Mouse (Mus musculus): ENCODE results near the gene Slc25a10. TPM values are rescaled to one million over a fixed set of nuclear protein-coding genes. Genes with fewer than 3 reads are reported as not detected.

The Slc25a10 gene
- total and polyA plus RNA-seq, 2 experiments from 2014 or later = 20.5 to 22.8 TPM

- no peaks in the 10 kb centered on the region for H3K27me3 ChIP-seq (ENCODE audit: insufficient read depth, low read length)
- no peak overlapping the region for H3K27ac ChIP-seq (ENCODE audit: low read depth, low read length)
- DNase-seq (no peak), ATAC-seq (no peak)
- peaks cover 33% of the 10 kb centered on the region for H3K36me3 ChIP-seq (ENCODE audit: insufficient read depth)
- no peaks in the 10 kb centered on the region for H3K9me3 ChIP-seq (ENCODE audit: low read length)
- no peak overlapping the region for H3K4me2 ChIP-seq (ENCODE audit: low read depth)
- TF ChIP-seq CTCF (IDR thresholded peaks at IDR 0.05; ENCODE audit: low read depth) = no peak
- no peaks in the 10 kb centered on the region for H3K4me1 ChIP-seq (ENCODE audit: insufficient read depth)
- H3K9ac ChIP-seq = no peak overlapping the region
- 24% methylated on average over 3 of the region's 3 CpGs for WGBS
- H3K4me3 ChIP-seq (ENCODE audit: low read depth, low read length) = no peak overlapping the region
Observed at GRCm38 (mm10) chr11:120500357-120500756, 8.7 kb downstream of the Slc25a10 start.

- Histone ChIP-seq H3K4me3 (ENCODE audit: low read depth, low read length) (no peak overlapping the region), H3K9ac (no peak overlapping the region), H3K4me1 (ENCODE audit: insufficient read depth) (no peaks in the 10 kb centered on the region), H3K27me3 (ENCODE audit: insufficient read depth, low read length) (no peaks in the 10 kb centered on the region), H3K4me2 (ENCODE audit: low read depth) (no peak overlapping the region), H3K9me3 (ENCODE audit: low read length) (no peaks in the 10 kb centered on the region), H3K36me3 (ENCODE audit: insufficient read depth) (peaks cover 26% of the 10 kb centered on the region; the same call in 1 of the 2 replicates), H3K27ac (ENCODE audit: low read depth, low read length) (no peak overlapping the region)
- DNase-seq (no peak), ATAC-seq (no peak)
- TF ChIP-seq CTCF (IDR thresholded peaks at IDR 0.05; ENCODE audit: low read depth) = no peak
- 68% methylated on average over 6 of the region's 6 CpGs for WGBS
Observed at GRCm38 (mm10) chr11:120501018-120501417, 9.4 kb downstream of the Slc25a10 start.

GRCm38 (mm10) chr11:120501701-120502100 is 10.1 kb downstream of the Slc25a10 start:
- Histone ChIP-seq H3K4me1 (ENCODE audit: insufficient read depth) (no peaks in the 10 kb centered on the region), H3K27me3 (ENCODE audit: insufficient read depth, low read length) (no peaks in the 10 kb centered on the region), H3K27ac (ENCODE audit: low read depth, low read length) (no peak overlapping the region), H3K9me3 (ENCODE audit: low read length) (no peaks in the 10 kb centered on the region), H3K4me3 (ENCODE audit: low read depth, low read length) (no peak overlapping the region), H3K4me2 (ENCODE audit: low read depth) (no peak overlapping the region), H3K36me3 (ENCODE audit: insufficient read depth) (peaks cover 20% of the 10 kb centered on the region; the same call in 1 of the 2 replicates), H3K9ac (no peak overlapping the region)
- DNase-seq = no peak
- TF ChIP-seq CTCF (IDR thresholded peaks at IDR 0.05; ENCODE audit: low read depth) = no peak
- 88% methylated on average over 4 of the region's 4 CpGs for WGBS
- ATAC-seq = no peak

GRCm38 (mm10) chr11:120505661-120506060 is 14.0 kb downstream of the Slc25a10 start:
- Histone ChIP-seq H3K27ac (ENCODE audit: low read depth, low read length) (no peak overlapping the region), H3K36me3 (ENCODE audit: insufficient read depth) (no peaks in the 10 kb centered on the region), H3K9me3 (ENCODE audit: low read length) (no peaks in the 10 kb centered on the region), H3K9ac (no peak overlapping the region), H3K27me3 (ENCODE audit: insufficient read depth, low read length) (no peaks in the 10 kb centered on the region), H3K4me2 (ENCODE audit: low read depth) (no peak overlapping the region), H3K4me1 (ENCODE audit: insufficient read depth) (no peaks in the 10 kb centered on the region), H3K4me3 (ENCODE audit: low read depth, low read length) (no peak overlapping the region)
- ATAC-seq (no peak), DNase-seq (no peak)
- no peak for TF ChIP-seq CTCF (IDR thresholded peaks at IDR 0.05; ENCODE audit: low read depth)
- 91% methylated on average over 3 of the region's 3 CpGs for WGBS

- Histone ChIP-seq H3K9me3 (ENCODE audit: low read length) (no peaks in the 10 kb centered on the region), H3K27me3 (ENCODE audit: insufficient read depth, low read length) (no peaks in the 10 kb centered on the region), H3K36me3 (ENCODE audit: insufficient read depth) (no peaks in the 10 kb centered on the region), H3K9ac (no peak overlapping the region), H3K27ac (ENCODE audit: low read depth, low read length) (no peak overlapping the region), H3K4me1 (ENCODE audit: insufficient read depth) (no peaks in the 10 kb centered on the region), H3K4me2 (ENCODE audit: low read depth) (no peak overlapping the region), H3K4me3 (ENCODE audit: low read depth, low read length) (no peak overlapping the region)
- peak; percentile 37 for TF ChIP-seq CTCF (IDR thresholded peaks at IDR 0.05; ENCODE audit: low read depth)
- DNase-seq = no peak
- 60% methylated on average over 4 of the region's 4 CpGs for WGBS
- ATAC-seq = no peak
Observed at GRCm38 (mm10) chr11:120506899-120507298, 15.3 kb downstream of the Slc25a10 start.

GRCm38 (mm10) chr11:120507611-120508289 is 16.1 kb downstream of the Slc25a10 start:
- Histone ChIP-seq H3K4me3 (ENCODE audit: low read depth, low read length) (no peak overlapping the region), H3K27ac (ENCODE audit: low read depth, low read length) (no peak overlapping the region), H3K27me3 (ENCODE audit: insufficient read depth, low read length) (no peaks in the 10 kb centered on the region), H3K9ac (no peak overlapping the region), H3K4me2 (ENCODE audit: low read depth) (no peak overlapping the region), H3K36me3 (ENCODE audit: insufficient read depth) (no peaks in the 10 kb centered on the region), H3K4me1 (ENCODE audit: insufficient read depth) (no peaks in the 10 kb centered on the region), H3K9me3 (ENCODE audit: low read length) (no peaks in the 10 kb centered on the region)
- ATAC-seq (no peak), DNase-seq (no peak)
- no peak for TF ChIP-seq CTCF (IDR thresholded peaks at IDR 0.05; ENCODE audit: low read depth)
- 80% methylated on average over 13 of the region's 13 CpGs for WGBS

- DNase-seq = no peak
Observed at GRCm38 (mm10) chr11:120508290-120508870, 16.7 kb downstream of the Slc25a10 start.

More at GRCm38 (mm10) chr11:120508290-120508870, 16.7 kb downstream of the Slc25a10 start:
- WGBS = 86% methylated on average over 9 of the region's 9 CpGs
- Histone ChIP-seq H3K27ac (ENCODE audit: low read depth, low read length) (no peak overlapping the region), H3K36me3 (ENCODE audit: insufficient read depth) (no peaks in the 10 kb centered on the region), H3K4me3 (ENCODE audit: low read depth, low read length) (no peak overlapping the region), H3K4me1 (ENCODE audit: insufficient read depth) (no peaks in the 10 kb centered on the region), H3K9me3 (ENCODE audit: low read length) (no peaks in the 10 kb centered on the region), H3K27me3 (ENCODE audit: insufficient read depth, low read length) (no peaks in the 10 kb centered on the region), H3K9ac (no peak overlapping the region), H3K4me2 (ENCODE audit: low read depth) (no peak overlapping the region)
- no peak for ATAC-seq
- TF ChIP-seq CTCF (IDR thresholded peaks at IDR 0.05; ENCODE audit: low read depth) = no peak
